Mouse (Mus musculus) hindbrain, embryonic 16.5 days (tissue): Measurements from ENCODE around the gene Krt72. TPM values are rescaled to one million over a fixed set of nuclear protein-coding genes. Genes with fewer than 3 reads are reported as not detected.

Experiments
- ATAC-seq: fragments of 200-750 bp; cut with Nextera tagmentation; 2 replicates; pipeline ENCODE4 v1.8.0; 2017; ENCODE audit warnings: moderate TSS enrichment, moderate library complexity
- H3K27ac ChIP-seq: fragments of 300-500 bp; sonication (generic); 2 replicates; pipeline ENCODE4 v1.5.1; 2014; ENCODE audit warnings: low read depth, mild to moderate bottlenecking, control low read depth, low read length, moderate library complexity
- H3K27me3 ChIP-seq: fragments of 300-500 bp; sonication (generic); replicated peaks from 2 replicates; pipeline ENCODE4 v1.6.1; 2014; ENCODE audit warnings: low read length; ENCODE audit not compliant: control insufficient read depth, insufficient read depth
- H3K36me3 ChIP-seq: fragments of 300-500 bp; sonication (generic); 2 replicates; pipeline ENCODE4 v1.6.1; 2014; ENCODE audit warnings: mild to moderate bottlenecking, low read length, moderate library complexity, mixed read lengths; ENCODE audit not compliant: control insufficient read depth, insufficient read depth
- H3K4me1 ChIP-seq: fragments of 300-500 bp; sonication (generic); 2 replicates; pipeline ENCODE4 v1.6.1; 2014; ENCODE audit warnings: low read depth, low read length; ENCODE audit not compliant: control insufficient read depth, insufficient read depth
- H3K4me2 ChIP-seq: fragments of 300-500 bp; sonication (generic); 2 replicates; pipeline ENCODE4 v1.6.1; 2014; ENCODE audit warnings: mild to moderate bottlenecking, low read length, control low read depth, moderate library complexity
- H3K4me3 ChIP-seq: fragments of 300-500 bp; sonication (generic); 2 replicates; pipeline ENCODE4 v1.5.1; 2014; ENCODE audit warnings: mild to moderate bottlenecking, low read length, control low read depth, moderate library complexity
- H3K9ac ChIP-seq: fragments of 300-500 bp; sonication (generic); 2 replicates; pipeline ENCODE4 v1.6.1; 2014; ENCODE audit warnings: low read depth, mild to moderate bottlenecking, control low read depth, low read length, moderate library complexity
- H3K9me3 ChIP-seq: fragments of 300-500 bp; sonication (generic); 2 replicates; pipeline ENCODE4 v1.6.1; 2014; ENCODE audit warnings: mild to moderate bottlenecking, low read length, moderate library complexity; ENCODE audit not compliant: control insufficient read depth
- WGBS: fragments of 180-500 bp; shearing (Covaris S2); extraction: QIAGEN DNeasy Blood & Tissue Kit; methylation state at CpG from one replicate; pipeline ENCODE4 v1.1.7; 2014; 5-methylcytosine and 5-hydroxymethylcytosine counted together
- polyA plus RNA-seq: library from polyadenylated mRNA; unstranded; fragments of >200 nt; fragmentation: Nextera tagmentation; extraction: Ambion mirVana; gene quantifications from 2 replicates; pipeline ENCODE4 v1.2.1, GENCODE M21; 2015

The Krt72 gene
- polyA plus RNA-seq, 1 experiment from 2014 or later = 0.38 TPM

- Histone ChIP-seq H3K4me1 (no peaks in the 10 kb centered on the region), H3K27ac (no peak overlapping the region), H3K4me3 (no peak overlapping the region), H3K36me3 (no peaks in the 10 kb centered on the region), H3K9ac (no peak overlapping the region), H3K9me3 (no peaks in the 10 kb centered on the region), H3K4me2 (no peak overlapping the region), H3K27me3 (no peaks in the 10 kb centered on the region)
- 81% methylated on average over 10 of the region's 10 CpGs for WGBS
- ATAC-seq = no peak
Observed at GRCm38 (mm10) chr15:101773420-101773819, 12.8 kb downstream of the Krt72 start.

- WGBS = 6% methylated on average over 5 of the region's 5 CpGs
- H3K4me1 ChIP-seq = no peaks in the 10 kb centered on the region
- H3K4me3 ChIP-seq = no peak overlapping the region
- H3K9ac ChIP-seq = peak overlapping the region; percentile 41; the same call in 1 of the 2 replicates
- H3K9me3 ChIP-seq = no peaks in the 10 kb centered on the region
- H3K27me3 ChIP-seq = no peaks in the 10 kb centered on the region
- H3K27ac ChIP-seq = no peak overlapping the region
- no peak overlapping the region for H3K4me2 ChIP-seq
- ATAC-seq = peak; percentile 67
- no peaks in the 10 kb centered on the region for H3K36me3 ChIP-seq
Observed at GRCm38 (mm10) chr15:101772711-101773081, 13.6 kb downstream of the Krt72 start.

- H3K9ac ChIP-seq = peak overlapping the region; percentile 41; the same call in 1 of the 2 replicates
- 73% methylated on average over 5 of the region's 5 CpGs for WGBS
Observed at GRCm38 (mm10) chr15:101772080-101772710, 14.1 kb downstream of the Krt72 start.

GRCm38 (mm10) chr15:101770226-101770625 is 16.0 kb downstream of the Krt72 start:
- Histone ChIP-seq H3K4me3 (no peak overlapping the region), H3K4me1 (no peaks in the 10 kb centered on the region), H3K27ac (no peak overlapping the region), H3K9me3 (no peaks in the 10 kb centered on the region), H3K27me3 (no peaks in the 10 kb centered on the region), H3K4me2 (no peak overlapping the region), H3K9ac (no peak overlapping the region), H3K36me3 (no peaks in the 10 kb centered on the region)
- 58% methylated on average over 8 of the region's 8 CpGs for WGBS
- no peak for ATAC-seq

More at GRCm38 (mm10) chr15:101772080-101772710, 14.1 kb downstream of the Krt72 start:
- Histone ChIP-seq H3K4me1 (no peaks in the 10 kb centered on the region), H3K9me3 (no peaks in the 10 kb centered on the region), H3K4me3 (no peak overlapping the region), H3K4me2 (no peak overlapping the region), H3K36me3 (no peaks in the 10 kb centered on the region), H3K27ac (no peak overlapping the region), H3K27me3 (no peaks in the 10 kb centered on the region)
- no peak for ATAC-seq

- Histone ChIP-seq H3K36me3 (no peaks in the 10 kb centered on the region), H3K9ac (no peak within 1 kb of the TSS), H3K9me3 (no peaks in the 10 kb centered on the region), H3K4me1 (no peaks in the 10 kb centered on the region), H3K27me3 (no peaks in the 10 kb centered on the region), H3K27ac (no peak within 1 kb of the TSS), H3K4me2 (no peak within 1 kb of the TSS), H3K4me3 (no peak within 1 kb of the TSS)
- ATAC-seq = no peak
- 58% methylated on average over 14 of the region's 14 CpGs for WGBS
Observed at GRCm38 (mm10) chr15:101742711-101743110, 43.5 kb downstream of the Krt72 start, which contains the start of gene Krt71. TSS of gene Krt71 (minus strand) at chr15:101743109.

- Histone ChIP-seq H3K36me3 (no peaks in the 10 kb centered on the region), H3K27ac (no peak overlapping the region), H3K9ac (no peak overlapping the region), H3K4me1 (no peaks in the 10 kb centered on the region), H3K27me3 (no peaks in the 10 kb centered on the region), H3K4me2 (no peak overlapping the region), H3K4me3 (no peak overlapping the region), H3K9me3 (no peaks in the 10 kb centered on the region)
- 60% methylated on average over 7 of the region's 7 CpGs for WGBS
- ATAC-seq = no peak
Observed at GRCm38 (mm10) chr15:101737786-101738185, 48.5 kb downstream of the Krt72 start.

- H3K9me3 ChIP-seq = no peaks in the 10 kb centered on the region
- H3K4me2 ChIP-seq = no peak overlapping the region
- H3K27ac ChIP-seq = no peak overlapping the region
- no peaks in the 10 kb centered on the region for H3K36me3 ChIP-seq
- H3K27me3 ChIP-seq = no peaks in the 10 kb centered on the region
- H3K4me3 ChIP-seq = no peak overlapping the region
- H3K4me1 ChIP-seq = no peaks in the 10 kb centered on the region
- H3K9ac ChIP-seq = no peak overlapping the region
- no peak for ATAC-seq
Observed at GRCm38 (mm10) chr15:101730653-101731052, 55.6 kb downstream of the Krt72 start.

Other genes with a start within 250 kb of the Krt72 start
- gene Krt82, start 235.8 kb downstream of the Krt72 start, polyA plus RNA-seq = not detected in 2 replicates
- gene Krt90, start 223.5 kb downstream of the Krt72 start, polyA plus RNA-seq = 0.11 and 0.29 TPM in 2 replicates
- 0.20 and 0.24 TPM in 2 replicates for gene Krt75, start 212.6 kb downstream of the Krt72 start, polyA plus RNA-seq
- gene Gm5414, start 158.3 kb downstream of the Krt72 start, polyA plus RNA-seq = not detected in 2 replicates
- gene Gm5478, start 139.1 kb downstream of the Krt72 start, polyA plus RNA-seq = not detected in 2 replicates
- gene Krt6b, start 106.2 kb downstream of the Krt72 start, polyA plus RNA-seq = not detected in 2 replicates
- gene Krt6a, start 92.2 kb downstream of the Krt72 start, polyA plus RNA-seq = 0.17 and 0.18 TPM in 2 replicates
- gene Krt5, start 73.6 kb downstream of the Krt72 start, polyA plus RNA-seq = 0.15 and 0.22 TPM in 2 replicates
- 1.7 and 1.8 TPM in 2 replicates for gene Krt71, start 43.4 kb downstream of the Krt72 start, polyA plus RNA-seq
- gene Krt73, start 15.9 kb upstream of the Krt72 start, polyA plus RNA-seq = 1.9 and 2.0 TPM in 2 replicates
- 0.20 TPM in 1 of 2 replicates, not detected in the other for gene Krt2, start 31.7 kb upstream of the Krt72 start, polyA plus RNA-seq
- gene Krt1, start 64.3 kb upstream of the Krt72 start, polyA plus RNA-seq = 15.6 and 16.9 TPM in 2 replicates
- gene Krt77, start 83.2 kb upstream of the Krt72 start, polyA plus RNA-seq = 0.53 and 0.56 TPM in 2 replicates
- not detected in 2 replicates for gene Krt76, start 106.5 kb upstream of the Krt72 start, polyA plus RNA-seq
- 0.09 TPM in 1 of 2 replicates, not detected in the other for gene Krt4, start 138.3 kb upstream of the Krt72 start, polyA plus RNA-seq
- 0.65 and 0.83 TPM in 2 replicates for gene Krt79, start 153.9 kb upstream of the Krt72 start, polyA plus RNA-seq
- 0.08 TPM in 1 of 2 replicates, not detected in the other for gene Krt78, start 167.8 kb upstream of the Krt72 start, polyA plus RNA-seq
- 5.4 and 6.2 TPM in 2 replicates for gene Krt8, start 218.0 kb upstream of the Krt72 start, polyA plus RNA-seq
- gene Krt18, start 241.7 kb upstream of the Krt72 start, polyA plus RNA-seq = 11.8 and 13.6 TPM in 2 replicates